Mouse (Mus musculus) embryo, embryonic 10.5 days (tissue): ENCODE results near the gene Zfp398.

Experiments used
- DNase-seq: peaks from one replicate; pipeline ENCODE4 v3.0.0-alpha.2; 2015; ENCODE audit warnings: low spot score

Zfp398 gene

GRCm38 (mm10) chr6:47904361-47904760 lies 68.9 kb downstream of the Zfp398 start:
- peak; percentile 8 for DNase-seq

- peak; percentile 9 for DNase-seq
Observed at GRCm38 (mm10) chr6:47904917-47905695, 69.6 kb downstream of the Zfp398 start.

- no peak for DNase-seq
Observed at GRCm38 (mm10) chr6:47906326-47906725, 70.9 kb downstream of the Zfp398 start.

- no peak for DNase-seq
Observed at GRCm38 (mm10) chr6:47909007-47909406, 73.5 kb downstream of the Zfp398 start.

- DNase-seq, result no peak
Observed at GRCm38 (mm10) chr6:47911650-47912049, 76.2 kb downstream of the Zfp398 start.

- DNase-seq, result no peak
Observed at GRCm38 (mm10) chr6:47912991-47913390, 77.5 kb downstream of the Zfp398 start.

- DNase-seq, result no peak
Observed at GRCm38 (mm10) chr6:47917051-47917450, 81.6 kb downstream of the Zfp398 start.

GRCm38 (mm10) chr6:47918768-47919274 lies 83.4 kb downstream of the Zfp398 start:
- DNase-seq, result no peak

- DNase-seq, result peak; percentile 3
Observed at GRCm38 (mm10) chr6:47919646-47920446, 84.4 kb downstream of the Zfp398 start.

GRCm38 (mm10) chr6:47920447-47921340 lies 85.2 kb downstream of the Zfp398 start, which contains the start of gene Zfp212:
Gene Zfp212, plus strand, starts transcription at chr6:47920476.
- peak; percentile 94 for DNase-seq
